Mouse (Mus musculus) heart, postnatal 0 days (tissue): ENCODE measurements around the gene Fezf2.

Experiments
- CTCF ChIP-seq: IDR thresholded peaks from 2 replicates; pipeline ENCODE4 v1.5.1; 2016; ENCODE audit warnings: antibody characterized with exemption, control low read depth, low read depth
- EP300 ChIP-seq: IDR thresholded peaks from 2 replicates; pipeline ENCODE4 v1.6.1; 2016; ENCODE audit warnings: antibody characterized with exemption, low read depth

- no peak for TF ChIP-seq EP300
- TF ChIP-seq CTCF = no peak
These were observed 51.6 kb downstream of the Fezf2 start for GRCm38 (mm10) chr14:12296391-12296790.
